Mouse (Mus musculus) lung, adult 2 months (tissue): ENCODE data around the gene Aaas. TPM values are rescaled to one million over a fixed set of nuclear protein-coding genes. Genes with fewer than 3 reads are reported as not detected.

Experiments used
- DNase-seq: peaks from one replicate; pipeline ENCODE4 v3.0.0; 2022
- H3K4me1 ChIP-seq: fragments of 200-500 bp; 2 replicates; pipeline ENCODE4 v1.6.1; 2011; ENCODE audit warnings: low read length; ENCODE audit not compliant: control insufficient read depth, insufficient read depth
- H3K4me3 ChIP-seq: fragments of 200-500 bp; replicated peaks from 2 replicates; pipeline ENCODE3; 2011; ENCODE audit warnings: low read depth, mild to moderate bottlenecking, control low read depth, low read length; ENCODE audit errors: extremely low read depth
- CTCF ChIP-seq: fragments of 200-500 bp; IDR thresholded peaks from 2 replicates; pipeline ENCODE4 v1.5.1; 2011; ENCODE audit warnings: mild to moderate bottlenecking, low read length, control low read depth; ENCODE audit not compliant: insufficient read depth
- POLR2A ChIP-seq: fragments of 200-500 bp; IDR thresholded peaks from 2 replicates; pipeline ENCODE4 v1.6.1; 2011; ENCODE audit warnings: low read depth, mild to moderate bottlenecking, control low read depth, low read length, borderline replicate concordance; ENCODE audit errors: extremely low read depth
- WGBS: fragments of 180-500 bp; shearing (Covaris S2); methylation state at CpG from one replicate; pipeline ENCODE4 v1.1.7; 2018; 5-methylcytosine and 5-hydroxymethylcytosine counted together
- polyA plus RNA-seq: library from polyadenylated mRNA; depleted of rRNA; stranded (reverse); fragments of >200 nt; gene quantifications from 2 replicates; pipeline ENCODE4 v1.2.3, GENCODE M21; 2012

The Aaas gene
- polyA plus RNA-seq, 1 experiment = 27.5 TPM

DNA sequence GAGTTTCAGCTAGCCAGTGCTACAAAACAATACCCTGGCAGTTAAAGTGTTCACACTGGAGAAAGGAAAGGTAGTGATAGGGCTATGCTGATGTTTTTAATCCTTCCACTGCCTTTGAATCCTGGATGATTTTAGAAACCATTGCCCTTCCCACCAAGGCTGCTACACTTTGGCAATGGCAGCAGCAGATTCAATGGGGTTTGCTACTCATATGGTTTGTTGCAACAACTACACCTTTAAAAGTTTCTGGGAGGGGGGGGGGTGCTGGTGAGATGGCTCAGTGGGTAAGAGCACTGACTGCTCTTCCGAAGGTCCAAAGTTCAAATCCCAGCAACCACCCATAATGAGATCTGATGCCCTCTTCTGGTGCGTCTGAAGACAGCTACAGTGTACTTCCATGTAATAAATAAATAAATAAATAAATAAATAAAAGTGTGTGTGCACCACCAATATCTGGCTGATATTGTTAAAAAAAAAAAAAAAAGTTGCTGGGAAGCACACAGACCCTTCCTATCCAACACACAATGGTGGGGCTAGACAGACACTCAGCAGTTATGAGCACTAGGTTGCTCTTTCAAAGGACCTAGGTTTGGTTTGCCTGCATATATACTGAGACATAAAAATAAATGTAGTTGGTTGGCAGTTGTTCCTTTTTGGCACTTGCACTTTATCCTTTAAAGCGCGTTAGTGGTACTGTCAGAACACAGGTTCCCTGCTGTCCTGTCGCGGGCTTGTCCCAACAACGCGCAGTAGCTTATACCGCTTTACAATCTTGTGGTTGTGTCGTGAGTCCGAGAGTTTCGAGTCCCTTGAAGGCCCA is 25.7 kb downstream of the Aaas start:
- TF ChIP-seq CTCF (no peak), POLR2A (no peak)
- no peak overlapping the region for H3K4me3 ChIP-seq
- H3K4me1 ChIP-seq = 0 out of 2 replicates have a peak, but pooled peaks cover 2% of the 10 kb centered on the region
- no peak for DNase-seq
- WGBS = 71% methylated on average over 12 of the region's 12 CpGs

- peak; percentile 71 for DNase-seq
Observed at GRCm38 (mm10) chr15:102316263-102316662, 34.3 kb downstream of the Aaas start.

DNA sequence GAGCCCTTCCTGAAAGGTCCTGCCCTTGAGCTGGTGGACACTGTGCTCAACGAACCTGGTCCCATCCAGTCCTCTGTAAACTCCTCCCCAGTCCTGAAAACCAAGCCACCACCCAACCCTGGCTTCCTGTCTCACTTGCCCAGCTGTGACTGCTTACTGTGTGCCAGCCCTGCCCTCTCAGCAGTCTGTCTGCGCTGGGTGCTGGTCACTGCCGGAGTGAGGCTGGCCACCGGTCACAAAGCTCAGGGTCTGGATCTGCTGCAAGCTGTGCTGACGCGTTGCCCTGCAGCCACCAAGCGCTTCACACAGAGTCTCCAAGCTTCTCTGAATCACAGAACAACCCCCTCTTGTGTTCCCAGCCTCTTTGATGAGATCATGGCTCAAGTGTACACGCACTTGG is 35.3 kb downstream of the Aaas start:
- WGBS = 55% methylated on average over 8 of the region's 8 CpGs
- peak; percentile 28 for DNase-seq
- peaks cover 6% of the 10 kb centered on the region; the same call in 1 of the 2 replicates for H3K4me1 ChIP-seq
- TF ChIP-seq CTCF (no peak), POLR2A (peak; percentile 36; the same call in 1 of the 2 replicates)
- H3K4me3 ChIP-seq = no peak overlapping the region

More at GRCm38 (mm10) chr15:102316263-102316662, 34.3 kb downstream of the Aaas start:
- WGBS = 87% methylated on average over 6 of the region's 6 CpGs
- Histone ChIP-seq H3K4me3 (no peak overlapping the region), H3K4me1 (peaks cover 6% of the 10 kb centered on the region; the same call in 1 of the 2 replicates)
- peak; percentile 92 for TF ChIP-seq CTCF
- no peak for TF ChIP-seq POLR2A

DNA sequence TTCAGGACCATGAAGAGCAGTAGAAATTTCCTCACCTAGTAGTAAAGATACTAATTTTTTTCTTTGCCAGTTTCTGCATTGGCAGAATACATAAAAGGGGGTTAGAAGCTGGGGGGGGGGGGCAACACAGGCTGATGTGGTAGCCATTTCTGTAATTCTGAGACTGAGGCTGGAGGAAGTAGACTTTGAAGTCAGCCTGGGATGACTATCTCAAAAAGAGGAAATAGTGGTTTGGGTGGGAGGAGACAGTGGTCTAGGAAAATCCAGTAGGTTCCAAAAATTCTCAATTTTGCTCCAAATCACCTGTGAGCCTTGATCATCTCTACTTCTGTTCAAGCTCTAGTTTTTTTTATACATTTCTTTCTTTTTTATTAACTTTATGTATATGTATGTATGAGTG is 39.1 kb downstream of the Aaas start:
- Histone ChIP-seq H3K4me1 (peaks cover 6% of the 10 kb centered on the region; the same call in 1 of the 2 replicates), H3K4me3 (no peak overlapping the region)
- no peak for TF ChIP-seq CTCF
- TF ChIP-seq POLR2A = no peak
- DNase-seq = no peak

- no peak overlapping the region for H3K4me3 ChIP-seq
- no peak for DNase-seq
- H3K4me1 ChIP-seq = peaks cover 2% of the 10 kb centered on the region; the same call in 1 of the 2 replicates
- TF ChIP-seq POLR2A (no peak), CTCF (no peak)
- WGBS = 67% methylated on average over 10 of the region's 10 CpGs
Observed at GRCm38 (mm10) chr15:102310074-102310845, 40.3 kb downstream of the Aaas start.

GRCm38 (mm10) chr15:102308717-102309116 is 41.9 kb downstream of the Aaas start:
- no peaks in the 10 kb centered on the region for H3K4me1 ChIP-seq
- DNase-seq = no peak
- TF ChIP-seq POLR2A (no peak), CTCF (no peak)
- WGBS = 86% methylated on average over 9 of the region's 9 CpGs
- H3K4me3 ChIP-seq = no peak overlapping the region

DNA sequence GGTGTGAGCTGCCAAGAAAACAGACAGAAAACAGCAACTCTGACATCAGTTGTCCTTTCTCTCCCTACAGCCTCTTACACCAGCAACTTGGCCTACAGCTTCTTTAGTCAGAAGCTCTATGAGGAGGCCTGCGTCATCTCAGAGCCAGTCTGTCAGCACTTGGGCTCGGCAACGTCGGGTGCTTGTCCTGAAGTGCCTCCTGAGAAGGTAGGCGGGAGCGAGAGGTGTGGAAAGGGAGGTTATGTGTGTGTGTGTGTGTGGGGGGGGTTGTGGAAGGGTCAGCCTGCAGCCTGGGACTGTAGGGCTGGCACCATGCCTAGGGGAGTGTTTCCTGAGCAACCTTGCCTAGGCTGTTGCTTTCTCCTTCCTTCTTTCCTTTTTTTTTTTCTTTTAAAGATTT is 48.0 kb downstream of the Aaas start:
- TF ChIP-seq CTCF (no peak), POLR2A (no peak)
- WGBS = 64% methylated on average over 6 of the region's 6 CpGs
- peak; percentile 64 for DNase-seq
- Histone ChIP-seq H3K4me1 (no peaks in the 10 kb centered on the region), H3K4me3 (no peak overlapping the region)

DNA sequence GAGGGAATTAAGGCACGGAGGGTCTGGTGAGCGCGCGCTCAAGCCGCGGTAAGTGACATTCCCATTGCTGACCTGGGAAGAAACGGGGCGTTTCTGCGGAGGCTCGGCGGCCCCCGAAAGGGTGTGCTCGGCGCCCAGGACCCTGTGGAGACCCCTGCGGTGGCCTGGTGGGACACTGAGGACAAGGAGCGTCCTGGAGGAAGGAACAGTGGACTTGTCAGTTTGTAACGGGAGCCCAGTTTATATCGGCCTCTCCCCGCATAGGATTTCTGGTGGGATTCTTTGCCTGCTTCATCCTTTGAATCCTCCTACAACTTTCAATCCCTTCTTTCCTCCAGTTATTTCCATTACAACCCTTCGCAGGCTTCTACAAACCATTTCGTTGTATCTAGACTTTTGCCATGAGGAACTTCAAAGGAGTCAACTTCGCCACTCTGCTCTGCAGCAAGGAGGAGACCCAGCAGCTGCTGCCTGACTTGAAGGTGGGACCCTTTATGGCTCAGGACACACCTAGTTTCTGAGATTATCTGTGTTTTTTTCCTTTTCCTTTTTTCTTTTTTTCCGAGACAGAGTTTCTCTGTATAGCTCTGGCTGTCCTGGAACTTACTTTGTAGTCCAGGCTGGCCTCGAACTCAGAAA is 54.1 kb downstream of the Aaas start:
- WGBS = 7% methylated on average over 24 of the region's 24 CpGs
- TF ChIP-seq POLR2A (no peak), CTCF (no peak)

More for the DNA sequence above, 54.1 kb downstream of the Aaas start:
- Histone ChIP-seq H3K4me1 (peaks cover 2% of the 10 kb centered on the region; the same call in 1 of the 2 replicates), H3K4me3 (peak overlapping the region; percentile 65)
- DNase-seq = no peak
